Mouse (Mus musculus) hindbrain, embryonic 10.5 days (tissue): Measurements from ENCODE around the gene Gps2. TPM values are rescaled to one million over a fixed set of nuclear protein-coding genes. Genes with fewer than 3 reads are reported as not detected.

Source experiments
- DNase-seq: peaks from one replicate; pipeline ENCODE4 v3.0.0-alpha.2; 2017; ENCODE audit warnings: low spot score
- H3K27ac ChIP-seq: fragments of 300-500 bp; sonication (generic); 2 replicates; pipeline ENCODE4 v1.5.1; 2016; ENCODE audit warnings: mild to moderate bottlenecking, moderate library complexity
- H3K27me3 ChIP-seq: fragments of 300-500 bp; sonication (generic); 2 replicates; pipeline ENCODE4 v1.6.1; 2016; ENCODE audit warnings: mild to moderate bottlenecking; ENCODE audit not compliant: poor library complexity, insufficient read depth, severe bottlenecking
- H3K36me3 ChIP-seq: fragments of 300-500 bp; sonication (generic); 2 replicates; pipeline ENCODE4 v1.6.1; 2016; ENCODE audit warnings: mild to moderate bottlenecking, moderate library complexity
- H3K4me1 ChIP-seq: fragments of 300-500 bp; sonication (generic); replicated peaks from 2 replicates; pipeline ENCODE4 v1.6.1; 2016; ENCODE audit warnings: mild to moderate bottlenecking
- H3K4me3 ChIP-seq: fragments of 300-500 bp; sonication (generic); 2 replicates; pipeline ENCODE4 v1.5.1; 2016; ENCODE audit warnings: mild to moderate bottlenecking, moderate library complexity
- H3K9me3 ChIP-seq: fragments of 300-500 bp; sonication (generic); 2 replicates; pipeline ENCODE4 v1.6.1; 2016; ENCODE audit warnings: mild to moderate bottlenecking, moderate library complexity
- WGBS: fragments of 180-500 bp; shearing (Covaris S2); methylation state at CpG from one replicate; pipeline ENCODE4 v1.1.7; 2016; 5-methylcytosine and 5-hydroxymethylcytosine counted together
- polyA plus RNA-seq: library from polyadenylated mRNA; unstranded; fragments of >200 nt; fragmentation: Nextera tagmentation; extraction: Ambion mirVana; gene quantifications from 2 replicates; pipeline ENCODE4 v1.2.1, GENCODE M21; 2016

The Gps2 gene
- polyA plus RNA-seq, 1 experiment from 2014 or later, result 105 TPM

DNA sequence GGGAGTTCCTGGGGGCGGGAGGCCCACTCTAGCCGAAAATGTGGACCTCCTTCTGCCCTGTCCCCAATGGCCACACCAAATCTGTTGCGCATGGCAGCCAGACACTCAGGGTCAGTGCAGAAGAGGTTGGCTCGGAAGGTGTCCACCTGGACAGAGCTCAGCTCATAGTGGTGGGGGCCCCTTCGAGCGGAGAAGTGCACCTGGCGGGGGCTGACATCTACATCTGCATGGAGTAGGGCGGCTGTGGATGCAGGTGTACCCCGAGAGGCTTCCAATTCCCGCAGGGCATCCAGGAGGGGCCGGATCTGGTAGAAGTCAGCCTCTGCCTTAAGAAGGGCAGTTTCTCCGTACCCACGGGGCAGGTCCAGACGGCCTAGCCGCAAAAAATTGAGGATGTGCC, 34.0 kb upstream of the Gps2 start:
- H3K4me3 ChIP-seq, result peak overlapping the region; percentile 62
- 58% methylated on average over 15 of the region's 15 CpGs for WGBS

DNA sequence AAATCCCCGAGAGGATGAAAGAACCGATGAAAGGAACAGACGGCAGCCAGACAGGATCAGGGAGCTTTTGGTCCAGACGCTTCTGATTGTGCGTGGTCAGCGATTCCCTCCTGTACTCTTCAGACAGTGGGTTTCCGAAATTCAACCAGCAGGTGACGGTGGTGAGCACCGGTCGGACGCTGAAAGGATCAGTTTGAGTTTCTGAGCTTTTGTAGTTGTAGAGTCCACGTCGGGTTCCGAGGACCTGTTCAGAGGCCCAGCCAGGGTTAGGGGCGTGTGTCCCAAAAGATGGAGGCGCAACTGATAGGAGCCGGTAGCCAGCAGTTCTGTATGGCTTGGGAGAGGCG, 33.2 kb upstream of the Gps2 start:
- Histone ChIP-seq H3K4me3 (peak overlapping the region; percentile 62), H3K36me3 (no peaks in the 10 kb centered on the region), H3K27ac (peak overlapping the region; percentile 87), H3K9me3 (no peaks in the 10 kb centered on the region), H3K27me3 (peaks cover 22% of the 10 kb centered on the region), H3K4me1 (peaks cover 71% of the 10 kb centered on the region)
- 0% methylated on average over 18 of the region's 18 CpGs for WGBS
- DNase-seq, result no peak

More for the DNA sequence above, 34.0 kb upstream of the Gps2 start:
- H3K27ac ChIP-seq, result peak overlapping the region; percentile 87
- peaks cover 71% of the 10 kb centered on the region for H3K4me1 ChIP-seq
- DNase-seq, result no peak
- H3K36me3 ChIP-seq, result no peaks in the 10 kb centered on the region
- H3K27me3 ChIP-seq, result peaks cover 22% of the 10 kb centered on the region
- no peaks in the 10 kb centered on the region for H3K9me3 ChIP-seq

DNA sequence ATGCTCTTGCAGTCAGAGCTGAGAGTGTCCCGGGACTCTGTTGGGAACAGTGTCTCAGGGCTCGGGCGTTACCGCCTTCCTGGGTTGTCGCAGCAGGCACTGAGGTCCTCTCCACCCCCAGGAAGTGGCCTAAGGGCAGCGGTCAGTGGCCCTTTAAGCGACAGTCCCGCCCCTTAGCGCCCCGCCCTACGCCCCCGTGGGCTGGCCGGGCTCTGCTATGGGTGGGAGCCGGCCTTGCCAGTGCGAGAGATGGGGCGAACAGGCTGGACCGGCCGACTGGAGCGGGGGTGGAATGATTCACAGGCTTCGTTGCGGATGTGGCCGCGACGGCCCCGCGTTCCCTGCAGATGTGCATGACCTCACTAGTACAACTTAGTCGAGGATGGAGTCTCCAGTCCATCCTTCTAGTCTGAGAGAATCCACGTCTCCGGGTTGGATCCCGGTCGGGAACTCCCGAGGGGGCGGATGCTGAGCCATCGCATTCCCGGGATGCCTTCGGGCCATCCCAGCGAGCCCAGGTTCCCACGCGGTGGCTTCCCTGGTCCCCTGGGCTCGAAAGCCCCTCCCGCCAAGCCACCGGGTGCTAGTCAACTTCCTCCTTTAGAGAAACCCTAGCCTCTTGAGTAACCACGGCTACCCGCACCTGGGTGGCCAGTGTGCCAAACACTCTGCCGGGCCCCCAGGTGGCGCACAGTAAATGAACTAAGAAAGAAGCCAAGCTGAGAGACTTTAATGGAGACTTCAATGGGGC, 32.7 kb upstream of the Gps2 start, which contains the start of gene Kctd11:
Gene Kctd11, minus strand, starts transcription at position 554 of the 751 bp plus-strand sequence.
- Histone ChIP-seq H3K36me3 (no peaks in the 10 kb centered on the region), H3K27ac (peak within 1 kb of the TSS; percentile 87), H3K9me3 (no peaks in the 10 kb centered on the region), H3K4me3 (peak within 1 kb of the TSS; percentile 62), H3K4me1 (peaks cover 71% of the 10 kb centered on the region), H3K27me3 (peaks cover 22% of the 10 kb centered on the region)
- WGBS, result under 1% methylated on average over 46 of the region's 46 CpGs
- peak; percentile 87 for DNase-seq

DNA sequence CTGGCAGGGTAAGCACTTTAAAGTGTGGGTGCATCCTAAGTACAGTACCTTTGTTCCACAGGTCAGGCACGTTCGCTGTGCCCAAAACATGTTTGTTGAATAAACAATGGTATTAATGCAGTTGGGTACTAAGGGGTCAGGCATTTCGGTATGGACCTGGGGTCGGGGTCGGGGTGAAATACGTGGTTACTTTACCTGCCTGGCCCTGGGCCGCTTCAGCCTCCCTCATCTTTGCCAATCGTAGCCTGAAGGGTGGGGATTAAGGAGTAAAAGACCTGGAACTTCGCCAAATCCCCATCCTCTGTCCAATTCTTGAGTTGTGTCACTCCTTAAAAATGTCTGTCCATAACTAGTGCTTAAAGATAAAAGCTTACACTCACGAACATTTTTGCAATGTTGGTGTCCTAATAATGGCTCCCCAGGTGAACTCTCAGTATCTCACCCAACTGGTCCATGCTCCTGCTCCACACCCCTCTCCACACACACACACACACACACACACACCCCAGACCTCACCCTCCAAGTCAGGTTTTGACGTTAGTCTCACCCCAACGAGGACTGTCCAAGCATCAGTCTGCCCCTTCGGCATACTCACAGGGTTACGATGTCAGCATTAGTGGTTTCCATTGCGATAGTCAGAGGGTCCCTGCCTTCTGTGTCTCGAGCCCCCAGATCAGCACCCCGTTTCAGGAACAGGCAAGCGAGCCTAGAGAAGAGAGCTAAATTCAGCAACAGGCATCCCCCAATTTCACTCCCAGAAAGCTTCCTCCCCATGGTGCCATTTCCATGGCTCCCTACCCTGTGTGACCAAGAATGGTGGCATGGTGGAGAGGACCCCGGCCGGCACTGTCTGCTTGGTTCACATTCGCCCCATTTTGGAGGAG, 31.7 kb upstream of the Gps2 start:
- peaks cover 61% of the 10 kb centered on the region for H3K4me1 ChIP-seq
- H3K27me3 ChIP-seq, result peaks cover 22% of the 10 kb centered on the region
- no peaks in the 10 kb centered on the region for H3K9me3 ChIP-seq
- H3K27ac ChIP-seq, result peak overlapping the region; percentile 87
- WGBS, result 62% methylated on average over 21 of the region's 21 CpGs
- no peak for DNase-seq
- no peaks in the 10 kb centered on the region for H3K36me3 ChIP-seq
- H3K4me3 ChIP-seq, result peak overlapping the region; percentile 62

DNA sequence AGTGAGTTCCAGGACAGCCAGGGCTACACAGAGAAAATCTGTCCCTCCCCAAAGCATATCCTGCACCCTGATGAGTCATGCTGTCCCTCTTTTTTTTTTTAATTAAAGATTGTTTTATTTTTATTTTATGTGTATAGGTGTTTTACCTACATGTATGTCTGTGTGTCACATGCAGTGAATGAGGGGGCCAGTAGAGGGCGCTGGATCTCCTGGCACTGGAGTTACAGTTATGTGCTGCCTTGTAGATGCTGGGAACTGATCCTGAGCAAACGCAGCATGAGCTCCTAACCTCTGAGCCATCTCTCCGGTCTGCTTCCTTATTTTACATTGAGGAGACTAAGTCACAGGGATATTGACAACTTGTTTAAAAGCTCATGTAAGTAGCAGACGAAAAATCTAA, 30.6 kb upstream of the Gps2 start:
- Histone ChIP-seq H3K4me3 (no peak overlapping the region), H3K36me3 (no peaks in the 10 kb centered on the region), H3K9me3 (no peaks in the 10 kb centered on the region), H3K27ac (no peak overlapping the region), H3K27me3 (peaks cover 22% of the 10 kb centered on the region), H3K4me1 (peaks cover 50% of the 10 kb centered on the region)
- WGBS, result 67% methylated on average over 4 of the region's 4 CpGs
- peak; percentile 27 for DNase-seq

DNA sequence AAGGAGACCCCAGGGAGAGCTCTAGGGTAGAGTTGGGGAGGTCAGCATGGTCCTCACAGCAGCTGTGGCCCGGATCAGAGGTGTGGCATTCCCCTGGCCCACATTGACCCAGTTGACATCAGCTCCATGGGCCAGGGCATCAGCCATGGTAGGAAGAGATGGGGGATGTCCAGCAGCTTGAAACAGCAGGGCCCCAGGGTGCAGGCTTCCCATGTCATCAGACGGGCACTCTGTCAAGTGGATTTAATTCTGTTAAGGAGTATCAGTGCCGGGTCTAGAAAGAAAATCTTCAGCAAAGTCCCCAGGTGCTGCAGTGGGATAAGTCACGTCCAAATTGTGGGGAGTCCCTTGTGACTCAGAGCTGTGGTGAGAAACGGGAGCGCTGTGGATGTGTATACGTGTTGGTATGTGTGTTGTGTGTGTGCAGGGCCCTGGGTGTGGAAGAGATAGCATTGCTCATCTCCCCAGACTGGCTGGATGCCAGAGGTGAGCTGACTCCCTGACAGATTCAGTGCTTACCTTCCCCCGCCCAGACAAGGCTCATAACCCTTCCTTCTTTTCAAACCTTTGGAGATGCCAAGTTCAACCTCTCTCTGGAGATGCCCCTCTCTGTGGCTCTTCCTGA, 30.0 kb upstream of the Gps2 start:
- no peak overlapping the region for H3K4me3 ChIP-seq
- no peaks in the 10 kb centered on the region for H3K9me3 ChIP-seq
- DNase-seq, result no peak
- no peaks in the 10 kb centered on the region for H3K36me3 ChIP-seq
- H3K27ac ChIP-seq, result no peak overlapping the region
- H3K27me3 ChIP-seq, result peaks cover 22% of the 10 kb centered on the region
- peaks cover 45% of the 10 kb centered on the region for H3K4me1 ChIP-seq
- WGBS, result 91% methylated on average over 8 of the region's 8 CpGs

DNA sequence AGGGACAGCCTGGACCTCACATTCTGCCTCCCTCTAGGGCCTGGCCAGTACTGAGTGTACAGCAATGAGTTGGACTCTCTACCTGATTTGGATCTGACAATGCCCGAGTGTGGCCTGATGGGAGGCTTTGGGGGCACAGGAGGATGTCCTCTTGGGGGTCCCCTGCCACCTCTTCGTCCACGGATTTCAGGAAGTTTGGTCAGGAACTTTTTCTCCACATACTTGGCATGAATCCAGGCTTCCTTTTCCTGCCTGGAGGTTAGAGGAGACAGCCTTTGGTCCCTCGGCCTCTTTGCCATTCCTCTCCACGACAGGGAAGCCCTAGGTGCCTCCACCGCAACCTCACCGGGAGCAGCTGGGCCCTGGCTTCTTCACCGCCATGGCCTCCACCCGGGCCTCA, 29.4 kb upstream of the Gps2 start:
- 80% methylated on average over 9 of the region's 9 CpGs for WGBS
- Histone ChIP-seq H3K4me1 (peaks cover 39% of the 10 kb centered on the region), H3K9me3 (no peaks in the 10 kb centered on the region), H3K4me3 (no peak overlapping the region), H3K27me3 (peaks cover 18% of the 10 kb centered on the region), H3K27ac (peak overlapping the region; percentile 40; the same call in 1 of the 2 replicates), H3K36me3 (no peaks in the 10 kb centered on the region)
- no peak for DNase-seq

DNA sequence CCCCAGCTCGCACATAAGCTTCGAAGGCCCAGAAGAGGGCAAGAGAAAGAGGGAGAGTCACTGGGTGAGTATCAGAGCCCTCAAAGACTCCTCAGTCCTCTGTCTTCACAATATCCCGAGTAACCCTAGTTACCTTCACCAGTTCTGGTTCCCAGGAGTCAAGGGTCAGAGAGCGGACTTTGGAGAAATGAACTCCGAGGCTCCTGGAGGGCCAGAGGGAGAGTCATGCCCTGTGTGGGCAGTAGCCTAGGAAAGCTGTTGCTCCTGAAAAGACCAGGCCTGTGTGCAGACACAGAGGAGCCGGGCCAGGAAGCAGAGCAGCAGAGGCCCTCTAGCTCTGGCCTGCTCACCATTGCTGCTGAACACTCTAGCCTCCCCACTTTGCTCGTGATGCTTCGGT, 29.0 kb upstream of the Gps2 start:
- DNase-seq, result no peak
- H3K27me3 ChIP-seq, result peaks cover 13% of the 10 kb centered on the region
- H3K4me3 ChIP-seq, result no peak overlapping the region
- H3K36me3 ChIP-seq, result no peaks in the 10 kb centered on the region
- WGBS, result 84% methylated on average over 8 of the region's 8 CpGs
- peak overlapping the region; percentile 40 for H3K27ac ChIP-seq
- H3K9me3 ChIP-seq, result no peaks in the 10 kb centered on the region
- H3K4me1 ChIP-seq, result peaks cover 34% of the 10 kb centered on the region

DNA sequence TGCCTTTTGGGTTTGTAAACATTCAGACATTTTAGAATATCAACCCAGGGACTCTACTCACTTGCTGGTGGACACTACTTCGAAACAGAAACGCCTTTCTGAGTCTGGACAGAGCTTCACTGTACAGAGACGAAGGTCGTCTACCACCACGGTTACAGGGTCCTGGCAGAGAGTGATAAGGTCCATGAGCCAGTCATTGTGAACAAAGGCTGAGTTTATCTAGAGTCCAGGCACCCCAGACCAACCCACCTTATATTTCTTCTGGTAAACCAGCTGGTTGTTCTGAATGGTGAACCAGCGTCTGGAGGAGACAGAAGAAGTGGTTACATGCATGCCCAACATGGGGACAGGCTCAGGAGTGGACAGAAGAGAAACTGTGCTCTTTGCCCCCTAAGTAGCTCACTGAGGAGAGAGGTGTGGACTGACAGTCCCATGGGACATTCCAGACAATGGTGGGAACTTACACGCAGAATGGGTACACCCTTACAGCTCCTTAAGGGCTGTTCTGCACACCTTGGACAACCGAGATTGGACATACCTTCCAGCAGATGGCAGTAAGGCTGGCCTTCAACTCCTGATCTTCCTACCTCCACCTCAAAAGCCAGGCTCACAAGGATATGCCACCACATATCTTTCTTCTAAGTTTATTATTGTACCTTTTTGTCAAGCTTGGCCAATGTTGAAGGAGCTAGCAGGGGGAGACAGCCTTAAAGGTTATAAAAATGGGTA, 26.6 kb upstream of the Gps2 start:
- Histone ChIP-seq H3K27ac (0 out of 2 replicates have a peak overlapping the region, but pooled peaks have one; percentile 12), H3K27me3 (peaks cover 5% of the 10 kb centered on the region), H3K4me3 (no peak overlapping the region), H3K9me3 (no peaks in the 10 kb centered on the region), H3K4me1 (peaks cover 16% of the 10 kb centered on the region; the same call in 1 of the 2 replicates), H3K36me3 (no peaks in the 10 kb centered on the region)
- 75% methylated on average over 8 of the region's 8 CpGs for WGBS
- no peak for DNase-seq

DNA sequence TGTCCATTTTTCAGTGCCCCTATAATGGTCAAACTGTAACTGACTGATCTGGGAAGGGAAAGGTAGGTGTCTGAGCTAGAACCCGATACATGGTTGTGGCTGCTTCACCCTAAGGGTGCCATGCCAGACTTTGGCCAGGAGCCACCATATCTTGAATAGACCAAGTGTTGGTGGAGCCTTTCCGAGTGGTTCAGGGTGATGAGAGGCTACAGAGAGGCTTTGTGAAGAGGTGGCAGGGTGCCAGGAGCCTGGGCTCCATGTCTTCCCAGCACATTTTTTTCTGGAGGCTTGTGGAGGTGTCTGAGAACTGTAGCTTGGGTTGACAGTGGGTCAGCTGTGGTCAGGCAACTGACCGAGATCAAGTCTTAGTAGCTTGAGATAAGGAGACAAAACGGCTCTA, 22.2 kb upstream of the Gps2 start:
- Histone ChIP-seq H3K4me3 (no peak overlapping the region), H3K9me3 (no peaks in the 10 kb centered on the region), H3K27me3 (no peaks in the 10 kb centered on the region), H3K4me1 (0 out of 2 replicates have a peak, but pooled peaks cover 8% of the 10 kb centered on the region), H3K36me3 (no peaks in the 10 kb centered on the region), H3K27ac (no peak overlapping the region)
- WGBS, result 85% methylated on average over 4 of the region's 4 CpGs
- no peak for DNase-seq

DNA sequence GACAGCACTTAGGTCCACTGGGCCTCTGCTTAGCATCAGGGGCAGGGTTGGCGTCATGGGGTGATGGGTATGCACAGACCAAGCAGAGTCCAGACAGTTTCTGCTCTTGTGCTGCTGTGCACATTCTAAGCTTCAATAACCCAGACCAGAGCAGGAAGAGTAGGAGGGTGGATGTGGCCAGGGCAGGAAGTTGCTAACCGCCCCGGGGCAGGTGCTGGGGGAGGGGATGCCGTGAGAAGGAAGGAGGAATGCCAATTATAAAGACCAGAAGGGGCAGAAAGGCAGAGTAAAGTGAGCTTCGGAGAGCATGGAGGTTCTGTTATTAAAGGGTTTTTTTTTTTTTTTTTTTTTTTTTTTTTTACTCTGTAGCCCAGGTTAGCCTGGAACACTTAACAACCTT, 19.0 kb upstream of the Gps2 start:
- H3K27ac ChIP-seq, result no peak overlapping the region
- WGBS, result 85% methylated on average over 5 of the region's 5 CpGs
- H3K9me3 ChIP-seq, result no peaks in the 10 kb centered on the region
- H3K27me3 ChIP-seq, result no peaks in the 10 kb centered on the region
- no peak overlapping the region for H3K4me3 ChIP-seq
- peaks cover 26% of the 10 kb centered on the region for H3K4me1 ChIP-seq
- no peak for DNase-seq
- H3K36me3 ChIP-seq, result no peaks in the 10 kb centered on the region

DNA sequence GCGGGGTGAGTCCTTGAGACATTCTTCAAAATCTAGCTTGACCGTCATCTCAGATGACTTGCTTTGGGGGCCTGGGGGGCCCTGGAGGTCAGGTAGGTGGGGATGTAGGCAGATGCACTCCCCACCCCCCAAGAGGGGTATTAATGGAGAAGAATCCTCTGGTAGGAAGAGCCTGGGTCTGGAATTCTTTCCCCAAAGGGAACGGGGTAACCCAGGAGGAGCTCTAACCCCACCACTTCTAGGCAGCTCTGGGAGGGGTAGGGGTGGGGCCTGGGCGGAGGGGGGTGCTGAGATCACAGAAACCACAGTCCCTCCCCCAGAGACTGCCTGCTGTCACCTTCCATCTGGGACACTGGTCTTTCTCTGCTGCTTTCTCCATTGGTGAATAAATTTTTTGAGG, 18.4 kb upstream of the Gps2 start, which contains the start of gene Acap1:
Gene Acap1, minus strand, starts transcription at position 249 of the 400 bp plus-strand sequence.
- Histone ChIP-seq H3K27ac (0 out of 2 replicates have a peak within 1 kb of the TSS, but pooled peaks have one; percentile 16), H3K4me3 (no peak within 1 kb of the TSS), H3K9me3 (no peaks in the 10 kb centered on the region), H3K4me1 (peaks cover 33% of the 10 kb centered on the region), H3K36me3 (no peaks in the 10 kb centered on the region), H3K27me3 (no peaks in the 10 kb centered on the region)
- DNase-seq, result no peak
- WGBS, result 75% methylated on average over 4 of the region's 4 CpGs
